Mouse (Mus musculus) brain, embryonic 14.5 days (tissue): ENCODE results near the gene Amh.

Source experiments
- CTCF ChIP-seq: fragments of 200-500 bp; IDR thresholded peaks from 2 replicates; pipeline ENCODE4 v1.5.1; 2012; ENCODE audit warnings: inconsistent platforms, mild to moderate bottlenecking, moderate library complexity, borderline replicate concordance; ENCODE audit not compliant: insufficient read depth, insufficient read length; ENCODE audit errors: extremely low read depth
- POLR2A ChIP-seq: fragments of 200-500 bp; IDR thresholded peaks from 2 replicates; pipeline ENCODE4 v1.6.1; 2012; ENCODE audit warnings: mild to moderate bottlenecking, inconsistent platforms, borderline replicate concordance; ENCODE audit not compliant: poor library complexity, insufficient read depth, insufficient read length, severe bottlenecking; ENCODE audit errors: extremely low read depth

DNA sequence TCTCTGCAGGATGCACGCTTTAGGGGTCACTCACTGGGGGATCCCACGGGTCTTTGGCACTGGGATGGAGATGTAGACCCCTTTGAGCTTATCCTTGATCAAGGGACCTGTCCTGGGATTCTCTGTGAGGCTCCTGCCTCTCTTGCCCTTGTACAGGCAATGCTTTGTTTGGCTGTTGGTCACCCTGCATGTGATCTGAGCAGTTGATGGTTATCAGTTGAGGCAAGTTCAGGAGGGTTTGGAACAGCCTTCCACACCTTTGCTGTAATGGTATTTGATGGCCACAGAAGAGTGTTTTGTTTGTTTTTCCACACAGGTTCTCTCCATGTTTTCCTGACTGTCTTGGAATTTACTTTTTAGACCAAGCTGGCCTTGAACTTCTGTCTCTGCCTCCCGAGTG, 43.2 kb upstream of the Amh start:
- no peak for TF ChIP-seq POLR2A
- no peak for TF ChIP-seq CTCF
